Mouse (Mus musculus) splenic B cell, adult 2 months (primary cell): ENCODE measurements around the gene Patj.

Experiments used
- DNase-seq: peaks from one replicate; pipeline ENCODE4 v3.0.0-alpha.2; 2011; ENCODE audit warnings: low read depth, low spot score
- H3K27me3 ChIP-seq: 2 replicates; pipeline ENCODE4 v1.6.1; 2012; ENCODE audit warnings: mild to moderate bottlenecking, low read length, moderate library complexity, mixed read lengths; ENCODE audit not compliant: control insufficient read depth, poor library complexity, insufficient read depth, severe bottlenecking
- H3K36me3 ChIP-seq: 2 replicates; pipeline ENCODE4 v1.6.1; 2012; ENCODE audit warnings: mild to moderate bottlenecking, low read length, moderate library complexity, mixed read lengths; ENCODE audit not compliant: control insufficient read depth, poor library complexity, insufficient read depth, severe bottlenecking

Gene Patj

DNA sequence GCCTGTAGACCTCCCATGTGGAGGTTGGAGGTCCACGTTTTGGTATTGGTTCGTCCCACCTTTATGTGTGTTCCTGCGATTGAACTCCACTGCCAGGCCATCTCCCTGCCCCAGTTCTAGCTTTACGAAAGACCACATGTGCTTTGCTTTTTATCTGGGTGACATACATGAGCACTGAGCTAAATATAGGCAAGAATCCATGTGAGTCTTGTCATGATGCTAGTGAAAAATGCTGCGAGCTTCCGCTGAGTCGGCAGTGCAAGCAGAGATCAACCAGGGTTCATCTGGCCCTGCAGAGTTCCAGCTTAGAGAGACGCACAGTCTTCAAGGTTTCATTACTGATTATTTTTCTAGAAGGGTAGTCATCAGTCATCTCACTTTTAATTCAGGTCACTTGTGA is 32.8 kb downstream of the Patj start:
- Histone ChIP-seq H3K27me3 (no peaks in the 10 kb centered on the region), H3K36me3 (no peaks in the 10 kb centered on the region)
- DNase-seq: no peak

DNA sequence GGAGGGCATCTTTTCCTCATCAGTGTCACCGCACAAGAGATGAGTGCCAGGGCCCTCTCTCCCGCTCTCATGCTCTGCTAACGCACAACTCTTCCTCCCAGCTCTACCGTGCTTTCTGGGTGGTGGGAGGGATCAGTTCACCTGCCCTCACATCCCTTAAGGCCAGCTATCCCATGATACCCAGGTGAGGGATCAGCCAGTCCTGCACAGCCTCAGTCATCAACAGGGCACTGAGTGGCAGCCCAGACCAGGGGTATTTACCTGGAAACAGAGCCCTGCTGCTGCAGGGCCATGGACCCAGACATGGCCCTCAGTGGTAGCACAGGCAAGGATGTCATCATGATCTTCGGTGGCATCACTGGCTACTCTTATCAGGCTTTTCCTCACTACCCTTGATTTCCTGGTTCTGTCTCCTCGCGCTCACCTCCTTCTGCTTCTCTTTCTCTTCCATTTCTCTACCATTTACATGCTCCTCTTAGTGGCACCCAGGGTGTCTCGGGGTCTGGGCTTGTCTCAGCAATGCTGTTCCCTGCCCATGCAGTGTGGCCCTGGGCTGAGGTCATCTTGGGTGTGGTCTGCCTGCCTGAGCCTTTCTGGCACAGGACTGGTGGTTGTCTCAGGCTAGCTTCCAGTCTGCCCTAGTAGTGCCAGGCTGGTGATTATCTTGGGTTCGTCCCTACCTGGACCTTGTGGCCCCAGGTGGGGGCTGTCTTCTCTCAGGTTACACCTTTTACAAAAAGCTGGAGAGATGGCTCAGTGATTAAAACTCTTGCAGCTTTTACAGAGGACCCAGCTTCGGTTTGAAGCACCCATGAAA is 40.3 kb downstream of the Patj start:
- Histone ChIP-seq H3K36me3 (no peaks in the 10 kb centered on the region), H3K27me3 (no peaks in the 10 kb centered on the region)
- DNase-seq: peak; percentile 19

DNA sequence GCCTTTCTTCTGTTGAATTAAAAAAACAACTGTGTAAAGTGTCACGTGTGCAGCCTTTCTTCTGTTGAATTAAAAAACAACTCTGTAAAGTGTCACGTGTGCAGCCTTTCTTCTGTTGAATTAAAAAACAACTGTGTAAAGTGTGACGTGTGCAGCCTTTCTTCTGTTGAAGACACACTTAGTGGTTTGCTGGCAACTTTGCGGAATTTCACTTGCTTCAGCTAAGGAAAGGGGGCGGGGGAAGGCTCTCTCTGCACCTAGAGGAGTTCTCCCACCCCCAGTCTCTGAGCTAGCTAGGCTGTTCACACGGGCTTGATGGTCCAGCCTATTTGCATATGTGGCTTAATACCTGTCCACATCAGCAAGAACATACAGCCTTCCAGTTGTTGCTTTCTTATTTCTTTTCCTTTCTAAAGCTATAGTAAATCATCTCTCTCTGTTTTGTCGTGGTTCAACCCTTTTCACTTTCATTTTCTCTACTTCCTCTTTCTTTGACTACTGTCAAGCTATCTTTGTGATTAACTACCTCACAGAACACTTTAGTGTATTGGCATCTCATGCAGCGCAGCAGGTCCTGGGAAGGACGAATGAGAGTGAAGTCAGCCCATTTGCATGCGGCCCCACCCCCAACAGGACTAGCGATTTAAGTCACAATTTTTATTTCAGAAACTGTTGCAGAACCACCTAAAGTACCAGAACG is 41.2 kb downstream of the Patj start:
- Histone ChIP-seq H3K36me3 (no peaks in the 10 kb centered on the region), H3K27me3 (no peaks in the 10 kb centered on the region)
- peak; percentile 83 for DNase-seq

DNA sequence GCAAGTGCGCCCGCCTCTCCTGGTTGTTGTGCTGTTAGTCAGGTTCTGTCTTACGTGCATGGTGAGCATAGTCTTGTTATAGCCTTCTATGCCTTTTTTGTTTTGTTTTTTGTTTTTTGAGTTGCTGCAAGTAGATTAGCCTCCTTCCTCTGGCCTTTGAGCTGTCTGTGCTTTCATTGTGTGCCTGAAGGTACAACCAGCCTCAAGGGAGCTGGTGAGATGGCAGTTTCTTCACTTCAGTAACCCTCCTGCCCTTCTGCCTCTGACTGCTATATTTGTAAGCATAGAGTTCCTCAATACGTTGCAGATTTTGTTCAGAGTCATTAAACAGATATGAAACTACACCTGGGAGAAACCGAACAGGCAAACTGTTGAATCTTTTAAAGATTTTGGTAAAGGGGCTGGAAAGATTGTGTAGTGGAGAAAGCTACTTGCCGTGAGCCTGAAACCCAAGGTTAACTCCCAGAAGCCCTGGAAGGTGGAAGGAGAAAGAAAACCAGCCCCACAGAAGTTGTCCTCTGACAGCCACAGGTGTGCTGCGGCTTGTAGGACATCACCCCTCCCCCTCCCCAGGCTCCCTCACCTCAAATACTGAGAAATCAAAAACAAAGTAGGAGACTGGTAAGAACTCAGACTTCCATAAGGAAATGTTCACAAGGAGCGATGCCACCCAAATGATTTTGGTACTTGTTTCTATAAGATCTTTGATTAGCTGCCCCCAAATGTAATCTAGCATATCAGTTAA is 43.8 kb downstream of the Patj start:
- peak; percentile 50 for DNase-seq

DNA sequence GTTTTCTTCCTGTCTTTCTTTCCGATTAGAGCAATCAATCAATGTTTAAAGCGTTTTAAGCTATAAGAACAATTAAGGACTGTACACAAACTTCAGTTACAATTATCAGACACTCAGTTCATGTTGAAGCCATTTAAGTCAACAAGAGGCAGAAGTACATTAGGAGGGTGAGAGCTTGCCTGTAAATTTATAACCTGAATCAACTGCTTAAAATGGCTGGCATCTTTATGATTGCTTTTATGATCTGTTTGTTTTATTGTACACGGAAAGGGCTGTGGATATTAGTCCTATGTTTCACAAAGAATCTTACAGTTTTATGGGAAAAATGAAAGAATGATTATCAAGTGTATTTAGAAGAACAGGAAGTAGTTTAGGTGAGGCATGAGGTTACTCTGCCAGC is 45.7 kb downstream of the Patj start:
- Histone ChIP-seq H3K36me3 (no peaks in the 10 kb centered on the region), H3K27me3 (no peaks in the 10 kb centered on the region; the same call in 1 of the 2 replicates)
- no peak for DNase-seq

More for the DNA sequence above, 43.8 kb downstream of the Patj start:
- H3K27me3 ChIP-seq: no peaks in the 10 kb centered on the region; the same call in 1 of the 2 replicates
- H3K36me3 ChIP-seq: no peaks in the 10 kb centered on the region

DNA sequence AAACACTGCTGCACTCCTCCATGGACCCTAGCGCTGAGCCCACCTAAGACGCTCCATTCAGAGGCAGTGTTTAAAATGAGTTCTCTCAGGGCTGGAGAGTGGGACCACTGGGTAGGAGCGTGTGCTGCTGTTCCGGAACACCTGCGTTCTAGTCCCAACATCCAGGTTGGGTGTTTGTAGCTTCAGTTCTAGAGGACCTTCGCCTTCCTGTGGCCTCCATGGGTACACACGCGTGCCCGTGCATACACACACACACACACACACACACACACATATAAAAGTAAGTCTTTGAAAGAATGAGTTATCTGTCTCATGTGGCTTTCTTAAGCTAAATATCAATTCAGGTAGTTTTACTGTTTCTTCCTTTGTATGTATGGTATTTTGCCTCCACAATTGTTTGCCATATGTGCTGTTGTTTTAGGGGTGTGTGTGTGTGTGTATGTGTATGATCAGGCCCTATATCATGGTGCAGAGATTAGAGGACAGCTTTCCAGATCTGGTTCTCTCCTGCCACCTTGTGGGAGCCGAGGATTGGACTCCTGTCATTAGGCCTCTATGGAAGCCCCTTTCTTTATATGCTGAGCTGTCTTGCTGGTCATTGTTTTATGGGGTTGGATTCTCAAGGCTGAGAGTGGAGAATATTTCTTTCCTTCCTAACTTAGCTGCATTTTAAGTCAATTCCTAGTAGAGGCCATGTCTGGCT is 49.0 kb downstream of the Patj start:
- no peaks in the 10 kb centered on the region for H3K36me3 ChIP-seq
- no peaks in the 10 kb centered on the region; the same call in 1 of the 2 replicates for H3K27me3 ChIP-seq
- peak; percentile 71 for DNase-seq

DNA sequence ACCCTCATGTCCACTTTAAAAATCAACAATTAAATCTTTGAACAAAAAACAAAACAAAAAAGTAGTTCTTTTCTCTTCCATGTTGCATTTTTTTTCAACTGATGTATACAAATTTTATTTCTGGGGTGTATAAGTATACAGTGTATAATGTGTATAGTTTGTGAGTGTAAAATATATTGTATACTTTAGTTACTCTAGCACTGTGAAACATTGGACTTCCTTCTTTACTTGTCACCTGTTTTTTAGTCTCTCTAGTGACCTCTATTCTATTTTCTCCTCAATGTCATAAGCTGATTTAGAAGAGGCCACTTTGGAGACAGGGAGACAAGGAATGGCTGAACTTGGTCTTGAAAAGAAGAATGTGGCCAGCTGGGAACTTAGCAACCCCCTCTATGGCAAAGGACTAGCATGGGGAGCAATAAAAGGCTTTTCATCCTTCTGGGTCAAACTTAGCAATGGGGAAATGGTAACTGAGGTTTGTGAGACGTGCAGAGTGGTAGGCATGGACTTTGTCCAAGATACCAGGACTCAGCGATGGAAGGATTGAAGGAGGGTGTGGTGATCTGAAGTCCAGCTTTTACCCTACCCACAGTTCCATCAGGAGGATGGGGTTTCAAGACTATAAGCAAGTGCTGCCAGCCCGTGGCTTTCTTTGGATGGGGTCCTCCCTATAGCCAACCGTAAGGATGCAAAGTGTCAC is 54.1 kb downstream of the Patj start:
- Histone ChIP-seq H3K36me3 (0 out of 2 replicates have a peak, but pooled peaks cover 3% of the 10 kb centered on the region), H3K27me3 (no peaks in the 10 kb centered on the region)
- DNase-seq: no peak

DNA sequence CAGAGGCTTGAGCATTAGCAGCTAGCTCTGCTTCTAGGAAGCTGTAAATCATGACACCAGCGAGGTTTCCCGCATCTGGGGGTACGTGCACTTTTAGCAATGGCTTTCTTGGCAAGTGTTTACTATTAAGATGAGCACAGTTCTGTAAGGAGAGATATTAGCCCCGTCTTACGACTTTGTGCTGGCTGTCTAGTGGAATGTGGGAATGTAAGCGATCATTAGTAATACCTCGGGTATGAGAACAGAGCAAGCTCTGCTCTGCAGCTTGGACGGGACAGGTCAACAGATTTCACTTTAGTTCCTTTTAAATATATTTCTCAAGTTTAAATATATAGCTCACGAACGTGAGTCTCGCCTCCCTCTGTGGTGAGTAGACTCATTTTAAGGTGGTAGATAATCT is 54.7 kb downstream of the Patj start:
- no peak for DNase-seq
- H3K36me3 ChIP-seq: 0 out of 2 replicates have a peak, but pooled peaks cover 3% of the 10 kb centered on the region
- H3K27me3 ChIP-seq: no peaks in the 10 kb centered on the region

DNA sequence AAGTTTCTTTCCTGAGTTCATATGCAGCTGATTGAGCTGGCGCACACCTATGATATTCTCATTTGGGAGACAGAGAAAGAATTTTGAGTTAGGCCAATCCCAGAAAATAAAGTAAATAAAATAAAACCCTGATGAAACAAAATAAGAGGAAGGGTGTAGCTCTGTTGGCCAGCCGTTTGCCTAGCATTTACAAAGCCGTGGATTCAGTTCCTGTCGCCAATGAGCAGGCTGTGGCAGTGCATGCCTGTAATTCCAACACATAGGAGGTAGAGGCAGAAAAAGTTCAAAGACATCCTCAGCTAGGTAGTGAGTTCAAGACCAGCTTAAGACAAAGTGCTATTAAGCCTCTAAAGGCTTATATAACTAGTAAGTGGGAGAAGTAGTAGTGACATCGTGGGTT is 55.2 kb downstream of the Patj start:
- 0 out of 2 replicates have a peak, but pooled peaks cover 3% of the 10 kb centered on the region for H3K36me3 ChIP-seq
- no peak for DNase-seq
- no peaks in the 10 kb centered on the region for H3K27me3 ChIP-seq

DNA sequence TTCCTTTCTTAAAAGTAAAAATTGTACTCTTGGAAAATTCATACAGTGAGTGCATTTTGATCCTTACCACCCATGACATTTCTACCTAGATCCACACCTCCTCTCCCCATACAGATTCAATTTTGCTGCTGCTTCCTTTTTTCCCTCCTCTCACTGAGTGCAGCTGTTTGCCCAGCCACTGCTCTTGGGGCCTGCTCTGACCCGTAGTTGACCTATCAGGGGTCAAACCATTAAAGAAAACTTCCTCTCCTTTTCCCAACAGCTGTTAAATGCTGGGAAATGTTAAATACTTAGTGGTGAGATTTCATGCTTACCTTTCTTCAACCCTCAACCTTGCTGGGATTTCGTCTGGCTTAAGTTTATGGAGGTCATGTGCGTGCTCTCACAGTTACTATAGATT is 55.7 kb downstream of the Patj start:
- no peak for DNase-seq
- Histone ChIP-seq H3K36me3 (0 out of 2 replicates have a peak, but pooled peaks cover 3% of the 10 kb centered on the region), H3K27me3 (no peaks in the 10 kb centered on the region)

DNA sequence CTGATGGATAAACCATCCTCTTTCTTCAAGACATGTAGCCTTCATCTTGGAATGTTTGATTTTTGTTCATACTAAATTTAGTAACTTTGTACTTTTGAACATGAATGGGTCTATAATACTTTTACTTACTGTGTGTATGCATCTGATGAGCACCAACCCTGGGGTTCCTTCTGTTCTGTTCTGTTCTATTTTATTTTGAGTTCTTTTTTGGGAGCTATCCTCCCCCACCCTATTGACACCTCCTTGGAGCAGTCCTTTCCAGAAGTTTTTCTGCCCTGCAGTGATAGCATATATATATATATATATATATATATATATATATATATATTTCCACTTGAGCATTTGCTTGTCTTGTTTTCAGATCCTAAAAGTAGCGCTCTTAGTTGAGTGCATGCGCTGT is 57.1 kb downstream of the Patj start:
- Histone ChIP-seq H3K36me3 (0 out of 2 replicates have a peak, but pooled peaks cover 3% of the 10 kb centered on the region), H3K27me3 (no peaks in the 10 kb centered on the region)
- DNase-seq: no peak

DNA sequence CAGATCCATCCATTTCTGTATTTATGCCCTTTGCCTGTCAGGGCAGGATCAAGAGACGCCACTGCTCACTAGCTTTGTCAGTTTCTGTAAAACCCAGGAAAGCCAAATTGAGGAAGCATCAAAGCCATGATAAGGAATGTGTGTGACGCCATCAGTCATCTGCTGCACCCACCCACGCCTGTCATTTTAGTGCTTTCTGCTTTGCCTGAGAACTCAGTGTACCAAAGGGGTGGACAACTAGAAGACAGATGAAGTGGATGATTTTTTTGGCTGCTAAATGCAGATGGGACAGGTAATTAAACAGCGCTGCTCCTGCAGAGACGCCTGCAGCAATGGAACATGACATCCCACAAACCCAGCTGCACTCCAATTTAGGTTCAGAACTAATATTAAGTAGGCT is 57.6 kb downstream of the Patj start:
- Histone ChIP-seq H3K27me3 (no peaks in the 10 kb centered on the region), H3K36me3 (0 out of 2 replicates have a peak, but pooled peaks cover 3% of the 10 kb centered on the region)
- no peak for DNase-seq

DNA sequence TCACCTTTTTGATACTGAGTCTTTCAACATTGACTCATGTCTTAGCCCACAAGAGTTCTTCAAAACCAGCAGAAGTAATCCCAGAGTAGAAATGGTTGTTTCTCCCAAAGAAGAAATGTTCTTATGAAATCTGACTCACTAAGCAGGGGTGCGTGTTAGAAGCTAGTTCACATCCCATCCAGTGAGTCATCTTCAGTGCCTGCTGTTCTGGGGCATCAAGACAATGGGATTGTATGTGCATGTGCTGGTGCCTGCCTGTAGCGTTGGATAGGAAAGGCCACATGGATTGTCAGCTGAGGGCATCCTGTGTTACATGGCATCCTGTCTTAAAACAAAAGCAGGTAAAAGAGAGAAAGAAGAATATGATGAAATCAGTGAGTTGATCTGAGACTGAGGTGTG is 59.8 kb downstream of the Patj start:
- no peaks in the 10 kb centered on the region for H3K27me3 ChIP-seq

DNA sequence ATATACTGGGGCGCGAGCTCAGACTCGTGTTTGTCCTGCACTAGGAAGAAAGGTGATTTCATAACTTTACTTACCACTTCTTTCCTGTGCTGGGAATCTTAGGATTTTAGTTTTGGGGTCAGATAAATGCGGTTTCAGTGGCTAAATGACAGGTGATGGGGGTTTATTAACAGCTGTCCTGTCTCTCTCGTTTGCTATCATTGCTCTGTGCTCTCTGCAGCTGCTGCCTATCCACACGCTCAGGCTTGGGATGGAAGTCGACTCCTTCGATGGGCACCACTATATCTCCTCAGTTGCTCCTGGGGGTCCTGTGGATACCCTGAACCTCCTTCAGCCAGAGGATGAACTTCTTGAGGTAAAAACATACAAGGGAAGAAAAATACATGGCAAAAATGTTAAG is 60.3 kb downstream of the Patj start:
- no peak for DNase-seq
- H3K36me3 ChIP-seq: 0 out of 2 replicates have a peak, but pooled peaks cover 2% of the 10 kb centered on the region
- H3K27me3 ChIP-seq: no peaks in the 10 kb centered on the region

More for the DNA sequence above, 59.8 kb downstream of the Patj start:
- DNase-seq: no peak
- 0 out of 2 replicates have a peak, but pooled peaks cover 2% of the 10 kb centered on the region for H3K36me3 ChIP-seq
